Mouse (Mus musculus): Measurements from ENCODE around the gene Rhbdd1. TPM values are rescaled to one million over a fixed set of nuclear protein-coding genes. Genes with fewer than 3 reads are reported as not detected.

Rhbdd1 gene
- polyA plus RNA-seq, 1 experiment from 2014 or later = 6.6 TPM

GRCm38 (mm10) chr1:82328033-82328775 is 12.0 kb downstream of the Rhbdd1 start:
- no peak overlapping the region for H3K27ac ChIP-seq (ENCODE audit: low read length)

GRCm38 (mm10) chr1:82329237-82329953 is 13.1 kb downstream of the Rhbdd1 start:
- H3K9me3 ChIP-seq (ENCODE audit: control insufficient read depth, low read depth, low read length) = no peaks in the 10 kb centered on the region
- no peak for ATAC-seq (ENCODE audit: insufficient number of reproducible peaks, insufficient read depth, low FRiP score, low read depth)
- H3K4me1 ChIP-seq (ENCODE audit: control insufficient read depth, insufficient read depth, low read length) = no peaks in the 10 kb centered on the region
- no peaks in the 10 kb centered on the region for H3K36me3 ChIP-seq (ENCODE audit: control insufficient read depth, insufficient read depth, low read length)
- no peak overlapping the region for H3K27ac ChIP-seq (ENCODE audit: low read length)
- WGBS = 82% methylated on average over 4 of the region's 4 CpGs
- H3K9ac ChIP-seq (replicated peaks; ENCODE audit: low read depth, low read length) = no peak overlapping the region
- no peak overlapping the region for H3K4me3 ChIP-seq (ENCODE audit: low read depth, low read length)
- no peak overlapping the region for H3K4me2 ChIP-seq (replicated peaks; ENCODE audit: low read depth, low read length)
- no peaks in the 10 kb centered on the region for H3K27me3 ChIP-seq (ENCODE audit: control insufficient read depth, insufficient read depth, low read length)

More at GRCm38 (mm10) chr1:82328033-82328775, 12.0 kb downstream of the Rhbdd1 start:
- Histone ChIP-seq H3K9me3 (ENCODE audit: control insufficient read depth, low read depth, low read length) (no peaks in the 10 kb centered on the region), H3K4me1 (ENCODE audit: control insufficient read depth, insufficient read depth, low read length) (no peaks in the 10 kb centered on the region), H3K9ac (replicated peaks; ENCODE audit: low read depth, low read length) (no peak overlapping the region), H3K27me3 (ENCODE audit: control insufficient read depth, insufficient read depth, low read length) (no peaks in the 10 kb centered on the region), H3K36me3 (ENCODE audit: control insufficient read depth, insufficient read depth, low read length) (no peaks in the 10 kb centered on the region), H3K4me2 (replicated peaks; ENCODE audit: low read depth, low read length) (no peak overlapping the region), H3K4me3 (ENCODE audit: low read depth, low read length) (no peak overlapping the region)
- 90% methylated on average over 7 of the region's 7 CpGs for WGBS
- no peak for ATAC-seq (ENCODE audit: insufficient number of reproducible peaks, insufficient read depth, low FRiP score, low read depth)

DNA sequence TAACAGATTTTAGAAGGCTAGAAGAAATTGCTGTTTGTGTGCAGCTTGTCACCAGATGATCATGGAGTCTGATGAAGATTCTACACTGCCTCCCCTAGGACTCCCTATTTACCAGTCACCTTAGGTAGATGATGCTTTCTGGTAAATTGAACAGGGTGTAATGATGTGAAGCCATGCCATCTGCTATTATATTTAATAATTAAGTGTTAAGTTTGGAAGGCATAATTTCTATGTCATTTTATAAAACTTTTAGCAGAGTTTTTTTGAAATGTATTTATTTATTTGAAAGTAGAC is 13.6 kb downstream of the Rhbdd1 start:
- Histone ChIP-seq H3K4me1 (ENCODE audit: control insufficient read depth, insufficient read depth, low read length) (no peaks in the 10 kb centered on the region), H3K27me3 (ENCODE audit: control insufficient read depth, insufficient read depth, low read length) (no peaks in the 10 kb centered on the region), H3K27ac (ENCODE audit: low read length) (no peak overlapping the region), H3K9me3 (ENCODE audit: control insufficient read depth, low read depth, low read length) (no peaks in the 10 kb centered on the region), H3K4me3 (ENCODE audit: low read depth, low read length) (no peak overlapping the region), H3K9ac (replicated peaks; ENCODE audit: low read depth, low read length) (no peak overlapping the region), H3K36me3 (ENCODE audit: control insufficient read depth, insufficient read depth, low read length) (no peaks in the 10 kb centered on the region), H3K4me2 (replicated peaks; ENCODE audit: low read depth, low read length) (no peak overlapping the region)
- no peak for ATAC-seq (ENCODE audit: insufficient number of reproducible peaks, insufficient read depth, low FRiP score, low read depth)

GRCm38 (mm10) chr1:82334506-82334905 is 18.3 kb downstream of the Rhbdd1 start:
- Histone ChIP-seq H3K27me3 (ENCODE audit: control insufficient read depth, insufficient read depth, low read length) (no peaks in the 10 kb centered on the region), H3K4me3 (ENCODE audit: low read depth, low read length) (no peak overlapping the region), H3K4me2 (replicated peaks; ENCODE audit: low read depth, low read length) (no peak overlapping the region), H3K9ac (replicated peaks; ENCODE audit: low read depth, low read length) (no peak overlapping the region), H3K4me1 (ENCODE audit: control insufficient read depth, insufficient read depth, low read length) (no peaks in the 10 kb centered on the region), H3K27ac (ENCODE audit: low read length) (no peak overlapping the region), H3K36me3 (ENCODE audit: control insufficient read depth, insufficient read depth, low read length) (no peaks in the 10 kb centered on the region), H3K9me3 (ENCODE audit: control insufficient read depth, low read depth, low read length) (no peaks in the 10 kb centered on the region)
- ATAC-seq (ENCODE audit: insufficient number of reproducible peaks, insufficient read depth, low FRiP score, low read depth) = no peak
- 89% methylated on average over 3 of the region's 3 CpGs for WGBS

DNA sequence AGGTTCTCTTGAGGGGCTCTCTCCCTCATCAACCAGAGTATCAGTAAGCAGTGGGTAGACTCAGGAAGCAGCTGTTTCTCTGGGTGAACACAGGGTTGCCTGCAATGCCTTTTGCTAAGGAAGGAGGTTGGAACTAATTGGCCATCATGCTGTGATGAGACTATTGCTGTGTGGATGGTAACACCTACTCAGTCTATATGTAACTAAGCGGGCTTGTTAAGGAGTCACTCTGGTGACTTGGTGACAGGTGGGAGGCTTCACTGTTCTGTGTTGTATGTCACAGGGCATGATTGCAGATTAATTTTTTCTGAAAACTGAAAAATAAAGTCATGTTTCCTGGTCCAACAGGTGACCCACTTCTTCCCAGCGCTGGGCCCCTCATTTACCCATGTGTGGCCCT is 36.8 kb downstream of the Rhbdd1 start:
- H3K27me3 ChIP-seq (ENCODE audit: control insufficient read depth, insufficient read depth, low read length) = no peaks in the 10 kb centered on the region
- WGBS = 86% methylated on average over 2 of the region's 2 CpGs
- no peak overlapping the region for H3K4me2 ChIP-seq (replicated peaks; ENCODE audit: low read depth, low read length)
- no peaks in the 10 kb centered on the region for H3K36me3 ChIP-seq (ENCODE audit: control insufficient read depth, insufficient read depth, low read length)
- no peak overlapping the region for H3K4me3 ChIP-seq (ENCODE audit: low read depth, low read length)
- no peak overlapping the region for H3K27ac ChIP-seq (ENCODE audit: low read length)
- H3K9me3 ChIP-seq (ENCODE audit: control insufficient read depth, low read depth, low read length) = no peaks in the 10 kb centered on the region
- H3K4me1 ChIP-seq (ENCODE audit: control insufficient read depth, insufficient read depth, low read length) = no peaks in the 10 kb centered on the region
- H3K9ac ChIP-seq (replicated peaks; ENCODE audit: low read depth, low read length) = no peak overlapping the region
- no peak for ATAC-seq (ENCODE audit: insufficient number of reproducible peaks, insufficient read depth, low FRiP score, low read depth)

DNA sequence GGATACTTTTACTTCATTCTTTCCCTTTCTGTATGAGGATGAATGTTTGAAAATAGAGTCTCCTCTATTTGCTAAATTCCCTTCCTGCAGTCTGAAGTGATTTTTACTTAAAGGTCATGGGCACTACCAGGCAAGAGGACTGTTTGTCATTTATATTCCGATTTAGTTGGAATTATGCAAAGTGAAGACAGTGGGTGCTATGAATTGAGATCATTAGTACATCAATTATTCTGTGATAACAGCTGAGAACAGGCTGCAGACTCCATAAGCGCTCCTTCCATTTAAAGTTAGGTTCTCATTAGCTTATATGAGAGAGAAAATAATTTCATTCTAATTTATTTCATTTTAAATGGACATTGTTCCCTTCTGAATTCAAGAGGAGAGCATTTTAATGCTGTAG is 37.5 kb downstream of the Rhbdd1 start:
- Histone ChIP-seq H3K9ac (replicated peaks; ENCODE audit: low read depth, low read length) (no peak overlapping the region), H3K4me1 (ENCODE audit: control insufficient read depth, insufficient read depth, low read length) (no peaks in the 10 kb centered on the region), H3K27ac (ENCODE audit: low read length) (no peak overlapping the region), H3K36me3 (ENCODE audit: control insufficient read depth, insufficient read depth, low read length) (no peaks in the 10 kb centered on the region), H3K4me3 (ENCODE audit: low read depth, low read length) (no peak overlapping the region), H3K27me3 (ENCODE audit: control insufficient read depth, insufficient read depth, low read length) (no peaks in the 10 kb centered on the region), H3K4me2 (replicated peaks; ENCODE audit: low read depth, low read length) (no peak overlapping the region), H3K9me3 (ENCODE audit: control insufficient read depth, low read depth, low read length) (no peaks in the 10 kb centered on the region)
- no peak for ATAC-seq (ENCODE audit: insufficient number of reproducible peaks, insufficient read depth, low FRiP score, low read depth)
- WGBS = 80% methylated on average over 2 of the region's 2 CpGs

DNA sequence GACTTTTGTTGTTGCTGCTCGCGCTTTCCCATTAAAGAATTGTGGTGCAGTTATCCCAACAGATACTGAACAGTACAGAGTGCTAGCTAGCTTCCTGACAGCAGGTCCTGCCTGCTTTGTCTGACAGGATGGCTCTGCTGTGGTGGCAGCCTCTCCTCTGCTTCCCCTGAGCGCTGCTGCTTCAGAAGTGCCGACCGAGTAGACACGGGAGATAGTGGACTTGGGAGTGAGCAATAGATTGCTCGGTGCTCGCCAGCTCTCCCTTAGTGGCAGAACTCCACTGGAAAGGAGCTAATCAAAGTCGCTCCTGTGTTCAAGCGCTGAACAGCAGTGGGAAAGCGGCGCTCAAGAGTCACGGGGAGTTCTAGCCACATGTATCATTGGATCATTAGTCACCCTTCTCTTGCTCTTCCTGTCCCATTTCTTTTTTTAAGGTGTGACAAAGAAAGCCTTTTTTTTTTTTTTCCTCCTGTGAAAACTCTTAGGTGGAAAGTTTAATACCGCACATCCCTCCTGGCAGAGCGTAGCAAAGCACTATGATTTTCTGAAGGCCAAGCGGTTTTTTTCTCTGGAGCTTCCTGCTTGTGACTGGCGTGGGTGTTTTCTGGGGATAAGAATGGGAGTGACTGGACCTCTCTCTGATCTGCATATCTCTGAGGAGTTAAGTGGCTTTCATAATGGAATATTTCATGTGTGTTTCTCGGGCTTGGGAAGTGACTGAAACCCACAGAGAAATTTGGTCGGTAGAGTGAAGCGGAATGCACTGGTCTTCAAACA is 42.8 kb downstream of the Rhbdd1 start:
- Histone ChIP-seq H3K4me2 (replicated peaks; ENCODE audit: low read depth, low read length) (no peak overlapping the region), H3K36me3 (ENCODE audit: control insufficient read depth, insufficient read depth, low read length) (no peaks in the 10 kb centered on the region), H3K4me3 (ENCODE audit: low read depth, low read length) (no peak overlapping the region), H3K27me3 (ENCODE audit: control insufficient read depth, insufficient read depth, low read length) (no peaks in the 10 kb centered on the region), H3K27ac (ENCODE audit: low read length) (no peak overlapping the region), H3K4me1 (ENCODE audit: control insufficient read depth, insufficient read depth, low read length) (0 out of 2 replicates have a peak, but pooled peaks cover 4% of the 10 kb centered on the region), H3K9ac (replicated peaks; ENCODE audit: low read depth, low read length) (no peak overlapping the region), H3K9me3 (ENCODE audit: control insufficient read depth, low read depth, low read length) (no peaks in the 10 kb centered on the region)
- 56% methylated on average over 20 of the region's 20 CpGs for WGBS
- ATAC-seq (ENCODE audit: insufficient number of reproducible peaks, insufficient read depth, low FRiP score, low read depth) = no peak

DNA sequence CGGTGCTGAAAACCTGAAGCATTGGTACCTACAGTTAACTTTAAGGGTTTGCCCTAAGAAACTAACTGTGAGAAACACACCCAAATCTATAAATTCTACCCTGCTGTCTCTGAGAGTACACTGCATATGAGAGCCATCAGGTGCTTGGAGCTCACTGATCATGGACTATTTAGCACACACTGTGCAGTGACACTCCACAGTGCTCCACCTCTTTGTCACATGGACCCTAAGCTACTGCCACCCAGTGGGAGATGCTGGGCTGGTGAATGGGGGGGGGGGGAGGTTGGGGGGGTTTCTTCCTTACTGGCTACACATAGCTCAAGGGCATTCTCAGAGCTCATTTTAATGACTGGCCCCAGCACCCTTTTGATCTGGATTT is 43.4 kb downstream of the Rhbdd1 start:
- H3K9me3 ChIP-seq (ENCODE audit: control insufficient read depth, low read depth, low read length) = no peaks in the 10 kb centered on the region
- H3K4me2 ChIP-seq (replicated peaks; ENCODE audit: low read depth, low read length) = no peak overlapping the region
- 0 out of 2 replicates have a peak, but pooled peaks cover 4% of the 10 kb centered on the region for H3K4me1 ChIP-seq (ENCODE audit: control insufficient read depth, insufficient read depth, low read length)
- no peaks in the 10 kb centered on the region for H3K27me3 ChIP-seq (ENCODE audit: control insufficient read depth, insufficient read depth, low read length)
- ATAC-seq (ENCODE audit: insufficient number of reproducible peaks, insufficient read depth, low FRiP score, low read depth) = no peak
- H3K27ac ChIP-seq (ENCODE audit: low read length) = no peak overlapping the region
- H3K4me3 ChIP-seq (ENCODE audit: low read depth, low read length) = no peak overlapping the region
- H3K9ac ChIP-seq (replicated peaks; ENCODE audit: low read depth, low read length) = no peak overlapping the region
- no peaks in the 10 kb centered on the region for H3K36me3 ChIP-seq (ENCODE audit: control insufficient read depth, insufficient read depth, low read length)
- WGBS = 77% methylated on average over 1 of the region's 1 CpGs

All from stomach, embryonic 14.5 days (tissue).